Mouse (Mus musculus) frontal cortex, postnatal 10 days (tissue): ENCODE measurements around the gene Cd79a.

Experiments used
- DNase-seq, 2 experiments: peaks; one replicate each; pipeline ENCODE4 v3.0.0; 2022; ENCODE audit warnings: low spot score in 2 of 2, mixed read lengths in 1 of 2

Gene Cd79a

DNA sequence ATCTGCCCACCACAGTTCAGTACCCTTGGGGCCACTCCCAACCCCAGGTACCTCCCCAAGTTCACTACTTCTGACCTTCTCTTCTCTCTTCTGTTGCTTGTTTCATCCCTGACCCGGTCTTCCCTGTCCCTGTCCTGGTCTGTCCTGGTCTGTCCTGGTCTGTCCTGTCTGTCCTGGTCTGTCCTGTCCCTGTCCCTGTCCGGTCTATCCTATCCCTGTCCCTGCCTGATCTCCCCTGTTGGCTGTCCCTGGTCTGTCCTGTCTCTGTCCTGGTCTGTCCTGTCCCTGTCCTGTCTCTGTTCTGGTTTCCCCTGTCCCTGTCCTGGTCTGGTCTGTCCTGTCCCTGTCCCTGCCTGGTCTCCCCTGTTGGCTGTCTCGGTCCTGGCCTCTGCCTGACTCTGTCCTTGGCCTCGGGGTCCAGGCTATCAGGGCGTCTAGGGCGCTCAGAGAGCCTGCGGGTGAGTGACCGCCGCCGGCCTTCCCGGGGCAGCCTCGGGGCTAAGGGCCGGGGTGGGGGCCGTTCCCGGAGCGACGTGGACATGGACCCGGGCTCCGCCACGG lies 21.7 kb downstream of the Cd79a start:
- DNase-seq = no peak

GRCm38 (mm10) chr7:24919728-24920127 lies 22.5 kb downstream of the Cd79a start:
- no peak for DNase-seq

DNA sequence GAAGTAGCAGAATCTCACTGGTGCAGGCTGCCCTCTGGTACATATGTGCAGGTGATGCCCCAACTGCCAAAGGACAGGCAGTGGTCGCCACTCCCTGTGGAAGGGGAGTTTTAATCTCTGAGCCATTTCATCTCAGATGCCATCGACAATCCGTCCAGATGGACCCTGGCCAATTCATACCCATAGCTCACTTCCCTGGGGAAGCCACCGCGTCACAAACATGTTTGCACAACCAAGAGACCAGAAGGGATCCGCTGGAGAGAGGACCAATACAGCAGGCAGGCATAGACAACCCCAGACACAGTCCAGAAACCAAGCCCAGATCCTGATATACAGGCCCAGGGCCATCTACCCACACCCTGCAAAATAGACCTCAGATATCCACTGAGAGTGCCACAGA lies 33.3 kb downstream of the Cd79a start:
- no peak for DNase-seq

DNA sequence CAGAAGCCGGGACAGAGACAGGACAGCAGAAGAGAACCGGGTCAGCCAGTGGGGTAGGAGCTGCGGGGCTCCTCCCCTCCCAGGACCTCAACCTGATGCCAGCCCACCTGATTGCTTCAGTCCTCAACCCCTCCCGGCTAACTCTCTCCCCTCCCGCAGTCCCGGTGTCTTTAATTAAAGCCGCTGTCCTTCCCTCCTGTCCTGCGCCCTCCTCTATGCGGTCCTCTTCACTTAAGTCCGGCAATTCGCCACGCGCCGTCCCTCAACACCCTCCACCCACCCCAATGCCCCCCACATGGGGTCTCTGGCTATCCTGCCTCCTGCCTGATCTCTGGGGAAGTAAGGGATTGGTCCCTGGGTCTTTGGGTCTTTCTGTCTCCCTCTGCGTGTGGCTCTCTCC lies 34.5 kb downstream of the Cd79a start:
- DNase-seq = no peak

DNA sequence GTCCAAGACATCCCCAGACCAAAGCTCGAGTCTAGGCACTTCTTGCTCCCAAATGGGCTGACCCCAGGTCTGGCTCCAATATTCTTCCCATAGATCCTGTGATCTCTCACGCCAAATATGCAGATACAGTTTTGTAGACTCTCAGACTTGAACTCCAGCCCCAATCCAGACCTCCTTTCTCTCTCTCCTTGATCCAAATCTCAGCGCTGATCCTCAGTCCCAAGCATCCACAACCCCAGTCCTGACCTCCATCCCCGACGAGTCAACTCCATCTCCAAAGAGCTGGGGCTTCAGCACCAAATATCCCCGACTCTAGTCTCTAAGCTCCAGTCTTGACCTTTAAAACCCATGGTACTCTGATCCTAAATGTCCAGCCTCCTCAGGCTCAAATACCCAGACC lies 46.5 kb downstream of the Cd79a start:
- DNase-seq = no peak

- DNase-seq = no peak
These were observed 47.2 kb downstream of the Cd79a start, which contains the start of gene Gm4881 for GRCm38 (mm10) chr7:24944257-24944950. Gm4881 (minus strand) TSS chr7:24944494.

DNA sequence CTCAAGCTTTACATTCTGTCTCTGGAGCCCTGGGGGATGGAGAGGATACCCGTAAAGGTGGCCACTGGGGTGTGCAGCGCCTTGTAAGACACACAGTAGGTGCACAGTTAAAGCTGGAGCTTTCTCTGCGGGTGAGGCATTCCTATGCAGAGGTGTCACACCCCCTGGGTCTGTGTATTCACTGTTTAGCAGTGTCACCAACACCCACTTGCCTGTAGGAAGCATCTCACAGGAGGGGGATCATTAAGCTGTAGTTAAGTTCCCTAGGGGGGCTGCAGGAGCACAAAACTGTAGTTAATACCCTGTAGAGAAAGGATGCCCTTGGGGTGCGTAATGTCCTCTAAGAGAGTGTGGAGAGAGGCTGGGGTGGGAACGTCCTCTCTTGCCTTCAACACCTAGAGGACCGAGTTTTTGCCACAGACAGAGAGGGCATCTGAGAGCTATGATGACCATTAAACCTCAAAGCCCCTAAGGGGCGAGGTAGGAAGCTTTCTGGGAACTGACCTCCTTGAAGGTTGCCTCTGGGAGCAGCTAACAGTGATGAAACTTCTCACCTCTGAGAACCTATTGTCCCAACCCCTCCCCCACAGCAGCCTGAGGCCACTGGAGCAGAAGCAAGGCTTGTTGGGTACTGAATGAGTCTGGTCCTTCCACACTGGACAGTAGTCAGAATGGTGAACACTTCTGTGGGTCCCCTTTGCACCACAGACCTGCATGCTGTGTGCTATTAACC lies 50.3 kb downstream of the Cd79a start:
- no peak for DNase-seq

- DNase-seq = no peak
These were observed 51.6 kb downstream of the Cd79a start for GRCm38 (mm10) chr7:24948774-24949173.

GRCm38 (mm10) chr7:24949958-24950623 lies 52.9 kb downstream of the Cd79a start:
- peak in 1 of 2 experiments; percentile 62 for DNase-seq
